Mouse (Mus musculus) embryo, embryonic 11.5 days (tissue): ENCODE results near the gene Aebp1.

ENCODE experiments used
- DNase-seq: peaks from one replicate; pipeline ENCODE4 v3.0.0-alpha.2; 2012; ENCODE audit warnings: low read depth, low spot score

The Aebp1 gene

DNA sequence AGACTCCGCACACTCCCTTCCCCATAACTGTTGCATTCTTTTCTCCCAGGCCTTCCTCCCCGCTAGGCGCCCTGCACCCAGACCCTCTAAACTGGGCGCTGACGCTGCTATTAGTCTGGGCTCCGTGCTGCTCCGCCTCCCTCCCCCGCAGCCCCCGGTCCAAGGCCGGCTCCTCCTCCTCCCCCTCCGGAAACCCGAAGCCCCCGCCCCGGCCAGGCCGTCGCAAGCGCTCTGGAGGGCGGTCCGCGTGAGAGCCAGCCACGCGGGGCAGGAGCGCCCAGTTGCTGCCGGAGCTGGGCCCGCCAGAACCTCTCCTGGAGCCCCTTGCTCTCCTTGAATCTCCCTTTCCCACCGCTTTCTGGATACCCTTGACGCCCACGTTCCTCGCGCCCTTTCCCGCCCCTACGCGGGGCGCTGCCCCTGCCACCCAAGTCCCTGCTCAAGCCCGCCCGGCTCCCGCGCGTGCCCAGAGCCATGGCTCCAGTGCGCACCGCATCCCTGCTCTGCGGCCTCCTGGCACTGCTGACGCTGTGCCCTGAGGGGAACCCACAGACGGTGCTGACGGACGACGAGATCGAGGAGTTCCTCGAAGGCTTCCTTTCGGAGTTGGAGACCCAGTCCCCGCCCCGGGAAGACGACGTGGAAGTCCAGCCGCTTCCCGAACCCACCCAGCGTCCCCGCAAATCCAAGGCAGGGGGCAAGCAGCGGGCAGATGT, at the start of gene Aebp1:
TSS of gene Aebp1 (plus strand) at position 270 of the 716 bp plus-strand sequence.
- DNase-seq: no peak

DNA sequence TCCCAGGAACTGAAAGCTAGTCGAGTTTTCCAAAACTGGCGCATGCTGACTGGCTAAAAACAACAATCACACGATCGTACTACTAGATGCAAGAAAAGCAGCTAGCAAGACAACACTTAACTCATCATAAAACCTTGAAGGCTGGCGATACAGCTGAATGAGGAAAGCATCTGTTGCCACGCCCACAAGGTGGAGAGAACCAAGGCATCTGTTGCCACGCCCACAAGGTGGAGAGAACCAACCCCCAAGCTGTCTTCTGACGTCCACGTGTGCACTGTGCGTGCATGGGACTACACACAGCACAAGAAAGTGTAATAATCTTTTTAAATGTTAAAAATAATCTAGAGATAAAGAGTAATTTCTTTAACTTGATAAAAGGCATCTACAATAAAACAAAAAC, 48.4 kb upstream of the Aebp1 start:
- no peak for DNase-seq

DNA sequence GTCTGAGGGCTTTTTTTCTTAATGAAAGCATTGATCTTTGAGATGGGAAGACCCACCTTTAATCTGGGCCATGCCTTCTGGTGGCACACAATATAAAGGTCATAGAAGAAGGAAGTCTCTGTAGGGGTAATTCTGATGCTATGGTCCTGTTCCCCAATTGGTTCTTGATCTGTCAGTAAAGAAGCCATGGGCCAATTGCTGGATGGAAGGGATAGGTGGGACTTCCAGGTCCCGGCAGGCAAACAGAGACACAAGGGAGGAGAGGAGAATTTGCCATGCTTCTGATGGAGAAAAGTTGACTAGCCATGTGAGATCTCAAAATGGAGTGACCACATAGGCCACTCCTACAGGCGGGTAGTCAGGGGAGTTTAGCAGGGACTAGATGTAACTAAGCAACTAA, 42.5 kb upstream of the Aebp1 start:
- DNase-seq: no peak

DNA sequence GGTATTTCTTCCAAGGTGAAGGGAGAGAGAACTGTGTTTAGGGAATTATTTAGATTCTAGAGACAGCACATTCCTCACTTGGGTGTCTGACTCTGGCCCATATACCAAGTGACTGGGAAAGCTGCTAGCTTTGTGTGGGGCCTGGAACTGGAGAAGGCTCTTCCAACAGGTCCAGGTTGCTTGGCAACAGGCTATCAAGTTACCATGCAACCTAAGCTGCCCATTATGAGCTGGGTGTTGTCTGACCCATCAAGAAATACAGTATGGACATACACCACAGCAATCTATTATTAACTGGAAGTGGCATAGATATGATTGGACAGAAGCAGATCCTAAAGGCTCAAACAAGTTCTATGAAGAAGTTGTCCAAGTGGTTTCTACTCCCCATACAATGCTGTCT, 36.3 kb upstream of the Aebp1 start:
- no peak for DNase-seq

- DNase-seq: no peak
Observed at GRCm38 (mm10) chr11:5827931-5828330, 33.8 kb upstream of the Aebp1 start.

- DNase-seq: no peak
Observed at GRCm38 (mm10) chr11:5828509-5829191, 33.1 kb upstream of the Aebp1 start.

GRCm38 (mm10) chr11:5829327-5829726, 32.4 kb upstream of the Aebp1 start:
- no peak for DNase-seq

GRCm38 (mm10) chr11:5834506-5834905, 27.2 kb upstream of the Aebp1 start:
- DNase-seq: no peak

GRCm38 (mm10) chr11:5835057-5835456, 26.7 kb upstream of the Aebp1 start:
- DNase-seq: no peak

- no peak for DNase-seq
Observed at GRCm38 (mm10) chr11:5836126-5836525, 25.6 kb upstream of the Aebp1 start.

DNA sequence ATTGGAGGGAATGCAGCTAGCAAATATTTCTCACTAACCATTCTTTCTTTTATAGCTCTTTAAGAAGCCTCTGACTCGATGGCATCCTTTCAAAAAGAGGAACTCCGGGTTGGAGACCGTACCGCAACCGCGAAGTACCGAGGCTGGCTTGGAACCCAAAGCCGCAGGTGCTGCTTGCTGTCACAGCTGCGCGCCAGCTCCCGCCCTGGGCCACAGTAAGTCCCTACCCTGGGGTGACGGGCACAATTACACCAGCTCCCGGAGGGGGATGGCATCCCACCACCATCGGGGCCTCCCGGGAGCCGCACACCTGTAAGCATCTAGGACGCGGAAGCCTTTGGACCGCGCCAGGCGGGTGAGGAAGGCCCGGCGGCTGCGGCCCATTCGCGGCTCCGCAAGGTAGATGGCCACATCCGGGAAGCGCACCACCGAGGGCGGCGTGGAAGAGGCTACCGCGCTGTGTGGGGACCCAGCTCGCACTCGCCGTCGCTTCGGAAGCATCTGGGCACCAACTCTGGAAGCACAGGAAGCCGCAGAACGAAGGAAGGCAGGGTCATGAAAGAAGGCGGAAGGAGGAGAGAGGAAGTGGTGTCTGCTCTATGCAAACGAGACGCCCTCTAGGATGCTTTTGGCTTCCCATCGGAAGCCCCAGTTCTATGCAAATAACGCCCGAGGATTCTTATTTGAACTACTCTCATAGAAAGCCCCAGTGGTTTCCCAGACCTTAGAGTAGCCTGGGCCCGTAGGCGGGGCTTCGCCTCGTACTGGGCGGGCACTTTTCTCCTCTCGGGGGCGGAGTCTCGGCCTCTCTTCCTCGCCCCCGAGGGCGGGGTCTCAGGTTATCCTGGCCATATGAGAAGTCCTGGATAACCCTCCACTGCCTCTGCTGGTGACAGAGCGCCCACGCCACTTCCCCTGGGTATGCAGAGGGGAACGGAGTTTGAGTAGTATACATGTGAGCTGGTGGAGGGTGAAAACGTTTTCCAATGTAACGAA, 24.2 kb upstream of the Aebp1 start, which contains the start of gene Polm:
TSS of gene Polm (minus strand) at position 766 of the 996 bp plus-strand sequence.
- DNase-seq: peak; percentile 90

GRCm38 (mm10) chr11:5840346-5840745, 21.4 kb upstream of the Aebp1 start:
- no peak for DNase-seq

DNA sequence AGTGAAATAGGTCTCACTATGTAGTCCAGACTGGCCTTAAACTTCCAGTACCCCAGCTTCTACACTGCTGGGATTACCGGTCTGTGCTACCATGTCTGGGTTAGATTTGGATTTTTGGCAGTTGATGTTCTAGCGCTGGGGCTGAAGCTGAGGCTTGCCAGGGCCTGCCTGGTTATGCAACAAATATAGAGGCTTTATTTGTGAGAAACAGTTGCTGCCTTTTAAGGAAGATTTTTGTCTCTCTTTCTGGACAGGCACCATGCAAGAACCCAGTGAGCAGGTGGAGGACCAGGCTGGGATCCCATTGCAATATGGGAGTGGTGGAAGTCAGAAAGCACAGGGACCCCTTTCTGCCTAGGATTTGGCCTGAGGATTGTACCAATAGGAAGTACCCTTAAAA, 20.0 kb upstream of the Aebp1 start:
- no peak for DNase-seq

DNA sequence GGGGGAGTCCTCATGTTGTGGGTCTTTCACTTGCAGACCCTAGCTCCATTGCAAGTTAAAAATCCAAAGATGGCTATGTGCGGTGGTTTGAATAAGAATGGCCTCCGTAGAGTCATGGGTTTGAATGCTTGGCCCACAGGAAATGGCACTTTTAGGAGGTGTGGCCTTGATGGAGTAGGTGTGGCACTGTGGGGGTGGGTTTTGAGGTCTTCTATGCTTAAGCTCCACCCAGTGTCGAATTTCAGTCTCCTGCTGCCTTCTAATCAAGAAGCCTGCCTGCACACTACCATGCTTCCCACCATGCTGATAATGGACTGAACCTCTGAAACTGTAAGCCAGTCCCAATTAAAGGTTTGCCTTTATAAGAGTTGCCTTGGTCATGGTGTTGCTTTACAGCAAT, 18.6 kb upstream of the Aebp1 start:
- no peak for DNase-seq

DNA sequence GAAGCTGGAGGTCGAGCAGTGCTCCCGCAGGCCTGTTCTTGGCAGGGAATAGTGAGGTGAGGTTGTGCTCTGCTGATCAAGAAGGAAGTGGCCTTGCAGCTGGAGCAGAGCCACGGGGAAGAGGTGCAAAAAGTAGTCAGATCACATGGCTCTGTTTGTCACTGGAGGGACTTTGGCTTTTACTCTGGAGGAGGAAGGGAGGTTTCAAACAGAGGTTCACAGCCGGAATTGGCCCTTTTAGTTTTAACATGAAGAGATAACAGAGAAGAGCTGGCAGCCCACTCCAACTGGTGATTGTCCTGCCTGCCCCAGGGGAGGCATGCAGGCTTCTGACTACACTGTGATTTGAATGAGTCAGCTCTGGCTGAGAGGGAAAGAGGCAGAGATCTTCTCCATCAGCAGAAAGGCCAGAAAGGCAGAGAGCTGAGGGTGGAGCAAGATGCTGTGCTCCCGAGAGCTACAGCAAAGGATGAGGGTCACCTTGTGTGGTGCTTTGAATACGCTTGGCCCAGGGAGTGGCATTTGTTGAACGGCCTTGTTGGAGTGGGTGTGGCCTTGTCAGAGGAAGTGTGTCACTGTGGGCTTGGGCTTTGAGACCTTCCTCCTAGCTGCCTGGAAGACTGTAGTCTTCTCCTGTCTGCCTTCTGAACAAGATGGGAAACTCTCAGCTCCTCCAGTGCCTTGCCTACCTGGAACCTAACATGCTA, 15.0 kb upstream of the Aebp1 start:
- no peak for DNase-seq

GRCm38 (mm10) chr11:5848741-5849140, 13.0 kb upstream of the Aebp1 start:
- no peak for DNase-seq

DNA sequence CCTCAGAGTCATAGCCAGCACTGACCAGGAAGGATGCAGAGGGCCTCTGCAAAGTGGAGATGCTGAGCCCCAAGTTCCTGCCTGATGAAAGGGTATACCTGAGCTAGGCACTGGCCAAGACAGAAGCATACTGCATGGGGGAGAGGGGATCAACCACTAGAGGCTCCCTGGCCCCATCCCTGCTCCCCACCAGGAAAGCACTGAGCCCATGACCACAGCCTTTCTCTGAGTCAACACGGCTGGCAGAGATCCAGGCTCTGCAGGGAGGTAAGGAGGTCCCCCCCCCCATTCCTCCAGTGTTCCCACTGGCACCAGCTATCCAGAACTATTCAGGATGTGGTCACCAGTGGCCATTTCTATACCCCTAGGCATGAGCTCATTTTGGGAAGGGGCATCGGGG, 12.4 kb upstream of the Aebp1 start:
- no peak for DNase-seq

DNA sequence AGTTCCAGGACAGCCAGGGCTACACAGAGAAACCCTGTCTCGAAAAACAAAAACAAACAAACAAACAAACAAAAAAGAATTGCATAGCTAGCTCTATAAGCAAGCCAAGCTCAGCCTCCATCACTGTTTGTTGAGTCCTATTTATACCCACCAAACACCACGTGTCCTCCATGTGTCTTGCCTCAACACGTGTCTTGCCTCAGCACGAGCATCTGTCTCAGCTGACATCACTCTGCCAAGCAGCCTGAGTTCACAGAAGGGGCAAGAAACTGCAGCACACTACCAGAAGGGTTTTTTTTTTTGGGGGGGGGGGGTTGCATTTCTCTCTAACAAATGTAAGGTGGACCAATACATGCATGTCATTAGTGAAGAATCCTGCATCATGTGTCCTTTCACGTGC, 11.3 kb upstream of the Aebp1 start:
- no peak for DNase-seq

DNA sequence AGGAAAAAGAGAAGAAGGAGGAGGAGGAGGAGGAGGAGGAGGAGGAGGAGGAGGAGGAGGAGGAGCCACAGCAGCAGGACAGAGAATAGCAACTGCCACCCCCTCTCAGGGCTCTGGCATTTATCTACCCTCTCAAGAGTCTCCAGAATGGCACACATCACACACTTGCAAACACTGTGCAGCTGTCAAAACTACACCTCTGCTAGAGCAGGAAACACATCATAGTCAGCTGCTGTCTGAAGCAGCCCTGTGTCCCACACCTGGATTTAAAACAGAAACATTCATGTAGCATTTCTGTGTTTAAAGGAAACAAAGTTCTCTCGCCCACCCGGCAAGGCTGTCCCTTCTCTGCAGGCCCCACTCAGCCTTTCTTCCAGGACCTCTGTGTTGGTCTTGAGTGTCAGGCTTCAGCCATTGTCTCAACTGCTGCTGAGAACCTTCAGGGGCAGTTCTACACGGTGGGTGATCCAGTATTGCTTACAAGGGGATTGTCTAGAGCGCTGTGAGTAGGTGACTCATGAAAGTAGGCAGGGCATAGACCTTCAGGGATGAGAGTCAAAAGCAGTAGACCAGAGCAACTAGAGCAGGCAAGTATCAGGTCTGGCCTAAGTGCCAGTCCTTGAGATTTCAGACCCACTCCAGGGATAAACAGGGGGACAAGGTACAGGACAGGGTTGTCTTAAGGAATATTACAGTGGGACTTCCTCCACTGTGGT, 10.6 kb upstream of the Aebp1 start:
- DNase-seq: no peak

DNA sequence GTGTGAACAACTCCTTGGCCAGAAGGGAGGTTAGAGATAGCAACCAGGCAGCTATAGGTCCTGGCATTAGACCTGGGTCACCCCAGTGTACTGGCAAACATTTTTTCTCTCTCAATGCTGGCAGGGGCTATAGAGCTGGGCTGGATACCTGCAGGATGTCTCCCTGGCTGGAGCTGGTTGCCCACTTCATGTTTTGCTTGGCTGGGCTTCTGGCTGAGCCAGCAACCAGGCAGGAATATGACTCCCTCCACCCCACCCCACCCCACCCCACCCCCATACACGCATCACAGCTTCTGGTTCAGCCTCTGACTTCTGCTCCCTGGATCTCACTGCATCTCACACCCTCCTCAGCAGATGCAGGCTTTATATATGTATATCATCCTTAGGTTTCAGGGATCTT, 9.4 kb upstream of the Aebp1 start:
- no peak for DNase-seq

DNA sequence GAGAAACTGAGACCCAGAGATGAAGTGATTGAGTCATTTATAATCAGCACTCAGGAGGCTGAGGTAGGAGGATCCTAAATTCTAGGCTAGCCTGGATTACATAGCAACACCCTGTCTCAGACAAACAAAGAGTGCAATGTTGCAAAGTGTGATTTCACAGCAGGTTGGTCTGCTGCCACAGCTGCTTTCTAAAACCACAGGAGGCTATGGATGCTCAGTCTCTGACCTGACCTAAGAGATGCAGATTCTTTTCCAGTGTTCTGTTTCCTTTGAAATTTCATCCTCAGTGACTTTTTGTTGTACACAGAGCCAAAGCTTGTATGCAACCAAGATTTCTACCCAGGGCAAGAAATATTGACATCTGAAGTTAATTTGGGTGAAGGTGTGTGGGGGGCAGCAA, 6.3 kb upstream of the Aebp1 start:
- DNase-seq: no peak
